Mouse (Mus musculus): Measurements from ENCODE around the gene Gm10320. TPM values are rescaled to one million over a fixed set of nuclear protein-coding genes. Genes with fewer than 3 reads are reported as not detected.

Gm10320 gene
- total RNA-seq, 2 experiments from 2014 or later: 1.7 to 14.4 TPM

- ATAC-seq (replicated peaks; ENCODE audit: poor library complexity): no peak
These were observed 12.4 kb upstream of the Gm10320 start for GRCm38 (mm10) chr13:98504181-98504660.

GRCm38 (mm10) chr13:98503601-98504000 is 11.8 kb upstream of the Gm10320 start:
- no peak for ATAC-seq (replicated peaks; ENCODE audit: poor library complexity)

- no peak for ATAC-seq (replicated peaks; ENCODE audit: poor library complexity)
These were observed 11.1 kb upstream of the Gm10320 start for GRCm38 (mm10) chr13:98502813-98503341.

GRCm38 (mm10) chr13:98502236-98502812 is 10.5 kb upstream of the Gm10320 start:
- no peak for ATAC-seq (replicated peaks; ENCODE audit: poor library complexity)

- no peak for ATAC-seq (replicated peaks; ENCODE audit: poor library complexity)
These were observed 9.5 kb upstream of the Gm10320 start for GRCm38 (mm10) chr13:98501321-98501720.

DNA sequence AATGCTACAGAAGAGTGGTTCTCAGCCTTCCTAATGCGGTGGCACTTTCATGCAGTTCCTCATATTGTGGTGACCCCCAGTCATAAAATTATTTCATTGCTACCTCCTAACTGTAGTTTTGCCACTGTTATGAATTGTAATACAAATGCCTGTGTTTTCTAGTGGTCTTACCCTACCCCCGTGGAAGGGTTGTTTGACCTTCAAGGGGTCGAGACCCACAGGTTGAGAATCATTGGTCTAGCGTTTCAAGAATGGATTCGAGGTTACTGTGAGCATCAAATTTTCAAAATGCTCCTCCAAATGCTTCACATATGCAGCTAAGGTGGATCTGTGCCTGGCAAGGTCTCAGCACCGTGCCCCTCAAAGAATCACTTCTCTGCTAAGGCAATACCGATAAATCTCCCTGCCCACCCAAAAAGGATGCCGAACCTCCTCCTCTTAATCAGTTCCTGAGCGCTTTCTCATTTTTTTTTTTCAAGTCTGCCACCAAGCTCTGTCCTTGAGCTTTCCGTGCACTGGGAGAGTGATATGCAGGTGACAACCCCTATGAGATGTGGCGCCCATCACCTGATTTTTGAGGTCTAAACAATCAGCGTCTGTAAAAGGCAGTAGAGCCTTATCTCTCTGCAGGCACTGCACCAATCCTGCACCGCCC is 8.8 kb upstream of the Gm10320 start:
- no peak for ATAC-seq (replicated peaks; ENCODE audit: poor library complexity)

DNA sequence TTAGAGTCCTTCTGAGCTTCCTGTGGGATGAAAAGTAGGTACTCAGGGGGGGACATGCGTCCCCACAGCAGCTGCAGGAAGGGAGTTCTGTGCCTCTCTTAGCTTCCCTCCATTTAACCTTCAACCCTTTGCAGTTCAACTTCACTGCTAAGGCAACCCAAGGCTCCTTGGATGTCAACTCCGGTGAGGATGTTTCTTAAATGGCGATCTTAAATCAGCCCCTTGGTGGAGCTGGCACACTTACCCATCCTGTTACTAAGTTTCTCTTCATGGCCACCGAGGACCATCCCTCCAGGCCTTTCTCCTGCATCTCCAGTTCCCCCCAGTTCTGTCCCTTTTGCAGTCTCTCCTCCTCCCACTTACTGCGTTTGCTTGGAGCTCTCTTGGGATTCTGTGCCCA is 6.8 kb upstream of the Gm10320 start:
- no peak for ATAC-seq (replicated peaks; ENCODE audit: poor library complexity)

DNA sequence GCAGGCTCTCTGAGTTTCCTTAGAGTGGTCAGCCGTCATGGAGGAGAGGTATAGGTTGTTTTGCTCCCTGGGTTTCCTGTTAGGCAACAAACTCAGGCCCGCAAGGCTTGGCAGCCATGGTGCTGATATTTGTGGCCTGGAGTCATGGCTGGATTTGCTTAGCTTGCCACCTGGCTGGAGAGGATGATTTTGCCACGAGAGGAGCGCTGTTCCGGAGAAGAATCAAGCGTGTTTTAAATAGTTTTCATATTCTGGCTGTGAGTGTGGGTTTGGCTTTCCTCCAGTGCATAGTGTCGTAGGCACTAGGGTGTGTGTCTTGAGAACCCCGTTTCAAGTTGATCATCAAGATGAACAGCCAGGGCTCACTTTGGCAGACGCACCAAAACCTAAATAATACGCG is 6.3 kb upstream of the Gm10320 start:
- no peak for ATAC-seq (replicated peaks; ENCODE audit: poor library complexity)

GRCm38 (mm10) chr13:98496917-98497870 is 5.4 kb upstream of the Gm10320 start:
- ATAC-seq (replicated peaks; ENCODE audit: poor library complexity): no peak

DNA sequence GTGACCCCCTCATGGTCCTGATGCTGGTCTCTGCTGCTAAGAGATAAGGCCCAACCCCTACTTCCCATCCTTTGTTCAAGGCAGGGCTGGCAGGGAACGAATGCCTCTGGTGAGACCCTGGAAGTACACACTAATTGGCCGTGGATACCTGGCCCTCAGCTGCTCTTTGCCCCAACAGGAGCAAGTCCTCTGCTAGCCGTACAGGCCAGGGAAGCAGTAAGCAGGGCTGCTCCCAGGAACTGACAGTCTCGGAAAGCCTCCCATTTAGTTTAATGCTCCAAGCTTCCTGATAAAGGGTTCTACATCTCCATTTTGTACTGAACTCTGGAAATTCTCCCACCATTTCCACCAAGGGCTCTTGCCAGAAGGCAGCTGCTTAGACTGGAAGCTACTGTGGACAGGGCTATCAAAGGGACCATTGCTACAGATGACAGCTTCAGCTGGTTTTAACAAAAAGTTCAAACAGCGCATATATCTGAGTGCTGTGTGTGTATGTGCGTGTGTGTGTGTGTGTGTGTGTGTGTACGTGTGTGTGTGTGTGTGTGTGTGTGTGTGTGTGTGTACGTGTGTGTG is 2.8 kb upstream of the Gm10320 start:
- ATAC-seq (replicated peaks; ENCODE audit: poor library complexity): no peak

- no peak for ATAC-seq (replicated peaks; ENCODE audit: poor library complexity)
These were observed 911 bp upstream of the Gm10320 start for GRCm38 (mm10) chr13:98492569-98493255.

DNA sequence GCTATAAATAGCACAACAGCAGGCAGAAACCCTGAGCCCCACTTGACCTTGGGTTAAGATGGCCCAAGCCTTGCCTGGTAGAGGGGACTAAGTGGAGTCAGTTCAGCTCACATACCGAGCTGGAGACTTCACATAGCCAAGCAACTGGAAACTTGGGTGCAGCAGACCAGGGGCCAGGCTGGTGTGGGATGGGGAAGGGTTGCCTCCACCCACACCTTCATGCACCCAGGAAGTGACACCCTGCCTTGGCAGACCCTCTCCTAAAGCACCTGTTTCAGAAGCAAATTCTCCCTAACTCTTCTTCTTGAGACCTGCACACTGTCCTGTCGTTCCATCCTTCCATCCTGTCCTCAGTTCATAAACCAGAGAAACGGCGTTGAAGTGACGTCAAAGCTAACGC is 5.1 kb downstream of the Gm10320 start:
- ATAC-seq (replicated peaks; ENCODE audit: poor library complexity): no peak

DNA sequence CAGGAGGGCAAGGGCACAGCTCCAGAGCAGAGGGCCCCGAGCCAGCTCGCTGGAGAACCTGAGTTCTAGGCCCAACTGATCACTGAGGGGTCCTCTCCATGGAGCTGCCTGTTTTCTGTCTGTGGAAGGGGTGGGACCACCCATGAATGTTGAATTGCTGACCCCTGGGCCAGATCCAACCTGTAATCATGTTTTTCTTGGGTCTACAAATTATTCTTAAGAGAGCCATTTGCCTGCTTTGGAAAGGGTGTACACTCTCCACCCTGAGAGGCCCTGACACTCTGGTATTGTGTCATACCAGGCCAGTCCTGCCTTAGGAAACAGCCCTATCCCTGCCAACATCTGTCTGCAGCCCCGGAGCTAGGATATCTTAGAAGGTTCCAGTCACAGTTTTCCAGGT is 5.6 kb downstream of the Gm10320 start:
- ATAC-seq (replicated peaks; ENCODE audit: poor library complexity): no peak

DNA sequence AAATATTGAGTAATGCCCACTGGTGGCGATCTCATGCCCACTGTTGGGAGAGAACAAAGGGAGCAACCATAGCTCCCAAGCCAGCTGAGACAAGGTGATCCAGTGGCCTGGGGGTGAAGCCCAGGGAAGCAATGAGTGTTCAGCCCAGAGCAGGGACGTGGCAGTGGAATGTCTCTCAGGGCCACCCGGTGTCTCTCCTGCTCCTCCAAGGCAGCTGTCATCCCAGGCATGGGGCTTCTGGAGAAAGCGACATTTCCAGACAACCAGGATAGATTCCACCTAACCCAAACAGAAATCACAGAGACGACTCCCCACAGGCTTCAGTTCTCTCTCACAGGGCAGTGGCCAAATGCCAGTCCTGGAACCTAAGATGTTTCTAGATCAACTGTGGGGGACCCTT is 6.4 kb downstream of the Gm10320 start:
- no peak for ATAC-seq (replicated peaks; ENCODE audit: poor library complexity)

DNA sequence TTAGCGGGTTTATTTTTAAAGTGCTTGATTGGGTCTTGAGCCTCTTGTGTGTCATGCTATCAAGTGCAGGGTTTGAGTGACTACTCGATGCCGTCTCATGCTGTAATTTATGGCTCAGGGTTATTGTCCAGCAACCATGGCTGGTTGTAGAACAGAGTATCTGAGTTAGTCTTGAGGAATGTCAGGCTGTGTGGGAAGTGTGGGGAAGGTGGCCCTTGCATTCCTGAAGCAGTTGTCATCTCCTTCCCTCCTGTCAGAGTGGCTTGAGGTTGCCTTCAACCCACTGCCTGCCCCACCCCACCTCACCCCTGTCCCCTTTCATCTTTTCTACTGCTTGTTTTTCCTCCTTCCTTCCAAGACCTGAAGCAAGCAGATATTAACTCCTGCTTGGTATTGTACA is 13.8 kb downstream of the Gm10320 start:
- no peak for ATAC-seq (replicated peaks; ENCODE audit: poor library complexity)

- no peak for ATAC-seq (replicated peaks; ENCODE audit: poor library complexity)
These were observed 14.8 kb downstream of the Gm10320 start for GRCm38 (mm10) chr13:98476839-98477495.

DNA sequence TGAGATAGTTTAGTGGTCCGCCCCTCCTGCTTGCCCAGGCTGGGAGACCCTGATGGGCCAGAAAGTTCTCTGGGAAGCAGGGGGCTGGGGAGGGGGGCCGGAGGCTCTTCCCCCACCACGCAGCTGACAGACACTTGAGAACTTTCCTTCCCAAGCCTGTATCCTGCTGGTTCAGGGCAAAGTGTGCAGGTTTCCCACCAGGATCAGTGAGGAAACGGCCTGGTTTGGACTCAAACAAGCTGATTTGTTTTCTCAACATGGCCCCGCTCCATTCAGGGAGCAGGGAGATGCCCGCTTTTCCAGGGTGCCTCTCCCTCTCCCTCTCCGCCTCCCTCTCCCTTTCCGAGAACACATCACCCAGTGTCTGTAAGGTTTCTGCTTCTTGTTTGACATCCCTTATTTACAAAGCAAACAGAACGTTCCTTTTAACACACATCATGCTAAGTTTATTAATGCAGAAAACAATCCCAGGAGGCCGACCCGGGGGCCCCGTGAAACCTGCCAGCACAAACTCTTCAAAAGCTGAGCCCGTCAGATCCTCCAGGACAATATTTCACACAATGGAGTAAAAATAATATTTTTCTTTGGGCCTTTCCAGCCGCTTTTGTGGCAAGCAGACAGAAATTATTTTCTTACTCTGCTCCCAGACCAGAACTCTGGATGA is 15.5 kb downstream of the Gm10320 start:
- no peak for ATAC-seq (replicated peaks; ENCODE audit: poor library complexity)

GRCm38 (mm10) chr13:98475681-98476080 is 16.1 kb downstream of the Gm10320 start:
- ATAC-seq (replicated peaks; ENCODE audit: poor library complexity): no peak

- no peak for ATAC-seq (replicated peaks; ENCODE audit: poor library complexity)
These were observed 18.8 kb downstream of the Gm10320 start for GRCm38 (mm10) chr13:98473034-98473433.
